Mouse (Mus musculus): Measurements from ENCODE around the gene Cdc5l. TPM values are rescaled to one million over a fixed set of nuclear protein-coding genes. Genes with fewer than 3 reads are reported as not detected.
"Not testable (repeated sequence)": the region's sequence is repeated elsewhere in the genome, so short reads cannot be mapped to it uniquely, and the experiment has no call there.

Cdc5l gene
- total RNA-seq (2014; fragmentation: Nextera tagmentation) (64.4 and 65.7 TPM in 2 replicates), total RNA-seq (2017) (115 and 138 TPM in 2 replicates)

DNA sequence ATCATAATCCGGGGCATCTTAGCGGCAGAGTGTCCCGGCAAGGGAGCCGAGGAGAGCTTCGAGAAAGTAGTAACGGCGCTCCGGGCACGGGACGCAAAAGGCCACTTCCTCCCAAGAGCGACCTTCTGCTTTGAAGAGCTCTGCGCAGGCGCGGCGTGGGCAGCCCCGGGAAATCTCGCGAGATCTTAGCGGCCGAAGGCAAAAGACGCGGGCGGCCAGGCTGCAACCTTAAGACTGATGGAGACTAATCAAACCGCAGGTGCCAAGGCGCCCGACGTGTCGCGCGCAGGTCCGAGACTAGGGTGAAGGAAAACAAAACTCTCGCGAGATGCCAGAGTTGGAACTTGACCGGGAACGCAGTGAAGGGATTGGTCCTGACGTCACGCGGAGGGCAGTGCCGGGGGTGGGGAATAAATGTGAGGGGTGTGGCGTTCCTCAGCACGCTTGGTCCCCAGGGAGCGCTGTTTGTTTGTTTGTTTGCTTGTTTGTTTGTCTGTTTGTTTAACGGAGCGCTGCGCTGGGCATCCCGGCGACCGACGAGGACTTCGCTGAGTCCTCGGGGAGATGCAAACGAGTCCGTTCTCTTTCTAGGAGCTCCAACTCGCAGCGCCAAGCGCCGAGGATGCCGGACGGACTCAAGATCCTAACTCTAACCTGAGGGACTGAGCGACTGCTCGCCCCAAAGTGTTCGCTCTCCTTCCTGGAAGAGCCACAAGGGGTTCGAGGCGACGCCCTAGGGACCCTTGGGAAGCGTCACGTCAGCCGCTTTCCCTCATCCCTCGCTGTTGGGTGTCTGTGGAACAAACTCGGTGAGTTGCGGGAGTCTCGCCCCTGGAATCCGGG lies at the start of gene Cdc5l:
Gene Cdc5l (minus strand): TSS at position 319 of the 843 bp plus-strand sequence.
- peak; percentile 97 for ATAC-seq (replicated peaks; ENCODE audit: low FRiP score, low TSS enrichment, poor library complexity, severe bottlenecking)

DNA sequence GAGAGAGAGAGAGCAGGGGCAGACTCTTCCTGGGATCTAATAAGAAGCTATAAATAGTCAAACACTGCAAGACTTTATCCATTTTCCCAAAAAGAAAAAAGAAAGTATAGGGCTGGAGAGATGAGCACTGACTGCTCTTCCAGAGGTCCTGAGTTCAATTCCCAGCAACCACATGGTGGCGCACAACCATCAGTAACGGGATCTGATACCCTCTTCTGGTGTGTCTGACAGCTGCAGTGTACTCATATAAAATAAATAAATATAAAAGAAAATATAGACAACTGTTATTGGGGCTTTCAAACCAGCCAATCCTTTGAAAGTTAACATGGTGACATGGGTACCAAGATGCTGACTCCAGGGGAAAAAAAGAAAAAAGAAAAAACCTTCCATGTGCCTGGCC lies 46.9 kb upstream of the Cdc5l start:
- no peak for ATAC-seq (replicated peaks; ENCODE audit: low FRiP score, low TSS enrichment, poor library complexity, severe bottlenecking)

DNA sequence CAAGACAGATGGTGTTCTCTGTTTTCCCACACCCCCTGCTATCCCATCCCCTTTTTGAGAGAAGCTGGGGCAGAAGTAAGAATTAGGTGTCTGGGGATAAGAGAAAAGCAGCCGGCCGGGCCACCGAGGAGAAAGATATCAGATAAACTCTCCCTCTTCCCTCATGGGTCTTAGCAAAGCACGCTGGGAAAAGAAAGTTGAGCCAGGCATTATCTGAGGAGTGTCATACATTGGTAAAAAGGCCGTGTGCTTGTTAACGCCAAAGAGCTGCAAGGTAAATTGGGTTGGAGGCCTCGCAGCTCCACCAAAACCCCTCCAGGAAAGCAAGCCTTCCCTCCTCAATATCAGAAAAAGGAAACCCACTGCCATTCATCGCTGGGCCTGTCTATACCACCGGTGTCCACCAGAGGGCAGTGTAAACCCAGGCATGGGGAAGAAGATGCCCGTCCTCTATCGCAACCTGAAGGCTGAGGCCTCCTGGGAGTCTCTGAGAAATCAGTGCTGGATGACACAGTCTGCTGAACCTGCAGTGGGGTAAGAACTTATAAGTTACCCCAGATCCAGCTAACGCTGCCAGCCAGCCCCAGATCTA lies 44.8 kb upstream of the Cdc5l start:
- ATAC-seq (replicated peaks; ENCODE audit: low FRiP score, low TSS enrichment, poor library complexity, severe bottlenecking), result peak; percentile 69

DNA sequence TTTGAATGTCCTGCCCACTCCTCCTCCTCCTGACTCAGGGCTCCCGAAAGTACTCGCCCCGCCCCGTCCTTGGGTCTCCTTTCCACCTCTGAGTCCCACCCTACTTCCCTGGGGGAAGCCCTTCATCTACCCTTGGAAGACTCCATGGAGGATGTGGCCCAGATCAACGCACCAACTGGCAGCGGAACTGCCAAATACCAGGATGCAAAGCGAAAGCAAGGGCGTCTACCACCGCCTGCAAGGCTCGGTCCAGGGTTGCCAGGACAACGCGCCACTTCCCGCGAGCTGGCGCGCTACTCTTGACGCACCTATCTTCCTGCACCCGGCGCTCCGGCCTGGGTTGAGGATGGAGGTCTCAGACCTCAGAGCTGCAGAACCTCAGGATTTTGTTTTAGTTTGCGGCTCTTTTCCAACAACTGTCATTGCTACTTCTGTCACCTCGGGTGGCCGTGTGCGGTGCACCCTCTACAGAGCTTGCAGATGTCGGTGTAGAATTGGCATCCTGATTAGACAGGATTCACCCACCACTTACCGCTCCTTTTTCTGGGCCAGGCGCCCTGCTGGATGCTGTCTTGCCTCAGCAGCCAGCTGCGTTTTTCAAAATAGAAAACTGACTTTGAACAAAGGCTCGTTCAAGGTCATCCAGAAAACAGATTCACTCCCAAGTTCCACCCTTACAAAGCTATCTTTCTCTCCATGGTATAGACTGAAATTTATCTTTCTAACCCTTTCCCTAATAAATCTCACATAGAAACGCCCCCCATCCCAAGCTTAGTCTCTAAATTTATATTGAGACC lies 41.3 kb upstream of the Cdc5l start, which contains the start of gene Spats1:
Gene Spats1 (minus strand): TSS at position 747 of the 797 bp plus-strand sequence.
- peak; percentile 65 for ATAC-seq (replicated peaks; ENCODE audit: low FRiP score, low TSS enrichment, poor library complexity, severe bottlenecking)

DNA sequence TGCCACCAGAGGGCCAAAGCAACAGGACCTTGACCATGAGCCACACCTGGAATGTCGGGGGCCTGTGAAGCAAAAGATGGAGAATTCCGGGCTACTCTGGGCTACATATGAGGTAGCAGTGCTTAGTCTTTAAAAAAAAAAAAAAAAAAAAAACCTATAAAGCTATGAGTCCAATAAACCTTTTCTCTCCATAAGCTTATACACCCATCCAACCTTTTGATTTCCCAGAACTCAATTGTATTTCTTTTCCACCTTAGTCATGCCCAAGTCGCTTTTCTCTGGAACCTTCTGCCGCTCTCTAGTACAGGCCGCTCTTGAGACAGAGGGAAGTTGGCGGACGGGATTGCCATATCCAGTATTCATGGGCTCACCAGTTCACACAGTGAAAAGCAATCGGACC lies 40.6 kb upstream of the Cdc5l start:
- ATAC-seq (replicated peaks; ENCODE audit: low FRiP score, low TSS enrichment, poor library complexity, severe bottlenecking), result 0 out of 2 replicates have a peak, but pooled peaks have one; percentile 6

DNA sequence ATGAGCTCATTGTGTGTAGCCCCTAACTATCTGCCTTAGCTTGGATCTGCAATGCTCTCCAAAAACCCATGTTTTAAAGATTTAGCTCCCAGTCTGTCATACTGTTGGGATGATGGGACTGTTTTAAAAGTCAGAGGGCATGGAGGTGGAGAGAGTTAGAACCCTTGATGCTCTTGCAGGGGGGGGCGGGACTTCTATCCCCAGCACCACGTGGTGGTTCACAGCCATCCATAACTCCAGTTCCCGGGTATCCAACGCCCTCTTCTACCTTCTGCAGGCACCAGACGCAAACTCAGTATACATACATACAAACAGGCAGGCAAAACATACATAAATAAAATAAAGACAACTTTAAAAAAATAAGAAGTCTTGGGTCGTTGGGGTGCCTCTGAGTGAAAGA lies 40.1 kb upstream of the Cdc5l start:
- no peak for ATAC-seq (replicated peaks; ENCODE audit: low FRiP score, low TSS enrichment, poor library complexity, severe bottlenecking)

DNA sequence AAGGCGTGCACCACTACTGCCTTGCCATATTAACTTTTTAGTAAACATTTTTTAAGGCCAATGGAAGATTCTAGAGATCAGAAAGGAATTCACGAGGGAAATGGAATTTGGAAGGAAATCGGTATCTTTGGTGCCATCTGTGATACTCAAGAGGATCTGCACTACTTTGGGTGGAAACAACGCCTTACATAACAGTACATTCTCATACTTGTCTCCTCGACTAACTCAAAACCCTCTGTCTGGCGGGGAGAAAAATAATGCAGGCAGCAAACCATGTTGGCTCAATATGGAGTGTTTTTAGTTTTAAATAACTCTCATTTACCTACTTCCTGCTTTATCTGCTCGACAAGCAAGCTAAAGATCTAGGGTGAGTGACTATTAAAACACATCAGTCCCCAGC lies 37.2 kb upstream of the Cdc5l start:
- ATAC-seq (replicated peaks; ENCODE audit: low FRiP score, low TSS enrichment, poor library complexity, severe bottlenecking), result no peak

DNA sequence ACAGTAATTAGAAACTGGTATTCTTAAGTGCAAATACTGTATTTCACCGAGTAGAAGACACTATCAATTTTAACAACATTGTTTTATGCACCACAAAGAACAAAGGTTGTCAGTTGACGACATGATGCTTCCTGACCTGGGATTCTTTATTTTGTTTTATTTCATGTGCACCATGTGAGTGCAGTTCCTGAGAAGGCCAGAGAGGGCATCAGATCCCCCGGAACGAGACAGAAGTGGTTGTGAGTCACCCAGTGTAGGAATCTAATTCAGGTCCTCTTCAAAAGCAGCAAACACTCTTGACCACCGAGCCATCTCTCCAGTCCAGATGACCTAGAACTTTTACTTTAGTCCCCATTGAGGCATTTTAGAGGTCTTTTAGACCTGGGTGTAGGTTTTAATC lies 34.8 kb upstream of the Cdc5l start:
- no peak for ATAC-seq (replicated peaks; ENCODE audit: low FRiP score, low TSS enrichment, poor library complexity, severe bottlenecking)

DNA sequence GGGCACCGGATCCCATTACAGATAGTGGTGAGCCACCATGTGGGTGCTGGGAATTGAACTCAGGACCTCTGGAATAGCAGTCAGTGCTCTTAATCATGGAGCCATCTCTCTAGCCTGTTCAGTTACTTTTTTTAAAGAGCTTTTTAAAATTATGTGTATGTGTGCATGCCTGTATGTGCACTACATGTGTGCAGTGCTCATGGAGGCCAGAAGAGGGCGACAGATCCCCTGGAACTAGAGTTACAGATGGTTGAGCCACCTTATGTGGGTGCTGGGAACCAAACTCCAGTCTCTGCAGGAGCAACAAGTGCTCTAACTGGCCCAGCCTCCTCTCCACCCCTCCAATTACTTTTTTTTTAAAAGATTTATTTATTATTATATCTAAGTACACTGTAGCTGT lies 33.2 kb upstream of the Cdc5l start:
- no peak for ATAC-seq (replicated peaks; ENCODE audit: low FRiP score, low TSS enrichment, poor library complexity, severe bottlenecking)

DNA sequence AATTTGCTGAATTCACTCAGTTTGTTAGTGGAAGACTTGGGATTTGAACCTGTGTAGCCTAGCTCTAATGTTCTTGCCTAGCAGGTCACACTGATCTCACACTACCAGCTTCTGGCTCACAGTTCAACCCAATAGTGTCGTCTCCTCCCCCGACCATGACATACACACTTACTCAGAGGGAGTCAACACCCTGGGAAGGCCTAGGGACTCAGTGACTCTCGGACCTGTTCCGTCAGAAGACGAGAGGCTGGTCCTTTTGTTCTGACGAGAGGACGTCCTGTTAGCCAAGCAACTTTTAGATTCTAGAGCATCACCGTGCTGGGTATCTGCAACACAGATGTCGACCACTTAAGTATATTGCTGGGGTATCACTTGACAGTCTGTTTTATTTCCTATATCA lies 30.7 kb upstream of the Cdc5l start:
- ATAC-seq (replicated peaks; ENCODE audit: low FRiP score, low TSS enrichment, poor library complexity, severe bottlenecking), result no peak

DNA sequence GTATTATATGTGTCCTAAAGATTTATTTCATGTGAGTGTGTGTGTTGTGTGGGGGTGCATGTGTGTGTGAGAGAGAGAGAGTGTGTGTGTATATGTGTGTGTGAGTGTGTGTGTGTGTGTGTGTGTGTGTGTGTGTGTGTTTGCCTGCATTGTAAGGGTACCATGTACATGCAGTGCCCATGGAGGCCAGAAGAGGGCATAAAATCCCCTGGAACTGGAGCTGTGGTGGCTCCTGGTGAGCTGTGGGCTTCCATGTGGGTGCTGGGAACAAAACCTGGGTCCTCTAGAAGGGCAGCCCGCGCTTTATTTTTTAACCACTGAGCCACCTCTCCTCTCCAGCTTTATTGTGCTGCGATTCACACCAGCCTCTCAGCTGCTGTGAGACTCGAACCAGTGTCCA lies 29.0 kb upstream of the Cdc5l start:
- no peak for ATAC-seq (replicated peaks; ENCODE audit: low FRiP score, low TSS enrichment, poor library complexity, severe bottlenecking)

DNA sequence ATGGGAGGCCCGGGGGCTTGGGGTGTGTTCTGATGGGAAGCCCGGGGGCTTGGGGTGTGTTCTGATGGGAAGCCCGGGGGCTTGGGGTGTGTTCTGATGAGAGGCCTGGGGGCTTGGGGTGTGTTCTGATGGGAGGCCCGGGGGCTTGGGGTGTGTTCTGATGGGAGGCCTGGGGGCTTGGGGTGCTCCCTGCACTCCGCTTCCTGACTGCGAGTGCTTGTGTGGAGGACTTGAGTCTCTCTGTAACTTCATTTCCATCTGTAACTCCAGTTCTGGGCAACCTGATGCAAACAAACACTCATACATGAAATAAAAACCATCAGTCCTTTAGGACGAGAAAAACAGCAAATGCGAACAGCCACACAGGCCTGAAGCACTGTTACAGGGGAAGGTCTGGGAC lies 25.5 kb upstream of the Cdc5l start:
- no peak for ATAC-seq (replicated peaks; ENCODE audit: low FRiP score, low TSS enrichment, poor library complexity, severe bottlenecking)

DNA sequence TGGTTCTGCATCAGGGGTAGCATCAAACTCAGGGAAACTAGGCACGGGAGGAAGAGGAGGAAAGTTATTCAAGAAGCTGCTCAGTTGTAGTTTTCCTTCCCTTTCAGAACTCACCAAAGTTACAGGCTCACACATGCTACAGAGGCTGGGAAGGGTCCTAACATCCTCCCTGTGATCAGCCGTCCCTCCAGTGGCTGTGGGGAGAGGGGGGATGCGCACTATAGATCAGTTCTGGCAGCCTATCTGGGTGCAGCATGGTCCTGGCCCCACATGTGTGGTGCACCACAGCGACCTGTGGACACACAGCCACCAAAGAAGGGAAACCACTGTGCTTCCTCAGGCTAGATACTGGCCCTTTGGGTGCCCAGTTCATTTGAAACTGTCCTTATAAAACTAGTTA lies 25.0 kb upstream of the Cdc5l start:
- ATAC-seq (replicated peaks; ENCODE audit: low FRiP score, low TSS enrichment, poor library complexity, severe bottlenecking), result no peak

DNA sequence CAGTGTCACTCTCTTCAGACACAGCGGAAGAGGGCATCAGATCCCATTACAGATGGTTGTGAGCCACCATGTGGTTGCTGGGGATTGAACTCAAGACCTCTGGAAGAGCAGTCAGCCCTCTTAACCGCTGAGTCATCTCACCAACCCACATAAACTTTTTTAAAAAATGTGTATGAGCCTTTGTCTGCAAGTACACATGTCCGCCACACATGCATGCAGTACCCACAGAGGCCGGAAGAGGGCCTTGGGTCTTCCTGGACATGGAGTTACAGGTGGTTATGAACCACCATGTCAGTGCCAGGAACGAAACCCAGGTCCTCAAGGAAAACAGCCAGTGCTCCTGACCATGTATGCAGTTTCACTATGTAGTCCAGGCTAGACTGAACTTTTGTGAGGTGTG lies 23.9 kb upstream of the Cdc5l start:
- ATAC-seq (replicated peaks; ENCODE audit: low FRiP score, low TSS enrichment, poor library complexity, severe bottlenecking), result no peak

DNA sequence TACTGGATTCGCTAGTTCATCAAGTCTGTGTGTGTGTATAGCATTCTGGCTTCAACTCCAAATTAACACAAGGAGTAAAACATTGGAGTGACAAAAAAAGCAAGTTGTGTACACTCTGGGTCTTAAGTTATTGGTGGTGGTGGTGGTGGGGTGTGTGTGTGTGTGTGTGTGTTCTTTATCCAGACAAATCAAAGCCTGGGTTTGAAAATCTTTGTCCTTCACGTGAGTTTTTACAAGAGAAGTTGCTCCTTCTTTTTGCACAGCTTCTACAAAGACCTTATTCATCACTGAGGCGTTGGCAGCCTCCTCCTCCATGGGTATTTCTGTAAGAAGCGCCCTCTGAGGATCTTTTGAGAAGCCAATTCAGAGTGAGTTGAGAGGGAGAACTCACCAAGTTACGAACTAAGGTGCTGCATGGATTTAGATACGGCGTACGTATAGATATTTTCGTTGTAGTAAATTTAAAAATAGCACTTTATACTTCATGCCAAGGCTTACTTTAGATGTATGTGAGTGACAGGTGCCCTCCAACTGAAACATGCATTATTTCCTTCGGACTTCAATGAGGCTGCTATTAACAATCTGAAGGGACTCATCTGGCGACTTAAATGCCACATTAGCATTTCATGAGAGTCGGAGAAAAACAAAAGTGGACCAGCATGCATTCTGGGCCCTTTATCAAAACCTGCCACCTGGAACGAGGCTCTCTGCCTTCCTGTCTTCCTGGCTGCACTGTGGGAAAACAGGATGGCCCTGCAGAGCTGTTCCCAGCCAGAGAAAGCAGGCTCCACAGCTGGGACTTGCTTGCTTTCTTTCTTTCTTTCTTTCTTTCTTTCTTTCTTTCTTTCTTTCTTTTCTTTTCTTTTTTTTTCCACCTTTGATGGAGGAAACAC lies 23.0 kb upstream of the Cdc5l start:
- no peak for ATAC-seq (replicated peaks; ENCODE audit: low FRiP score, low TSS enrichment, poor library complexity, severe bottlenecking)

DNA sequence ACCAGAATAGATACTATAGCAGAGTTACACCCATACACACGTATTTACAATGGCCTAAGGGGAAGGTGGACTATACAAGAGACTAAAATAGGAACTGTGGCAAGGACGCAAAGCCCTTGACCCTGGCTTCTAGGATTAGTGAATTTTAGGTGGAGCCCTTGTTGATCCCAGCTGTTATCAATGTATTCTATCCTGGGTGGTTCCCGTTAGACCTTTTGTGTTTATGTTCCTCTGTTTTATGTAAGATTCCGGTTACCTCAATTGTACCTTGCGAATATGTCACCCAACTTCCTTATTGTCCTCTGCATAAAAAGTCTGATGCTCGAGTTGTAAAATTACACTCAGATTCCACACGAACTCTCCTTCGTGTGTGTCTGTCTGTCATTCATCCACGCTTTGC lies 22.2 kb upstream of the Cdc5l start:
- ATAC-seq (replicated peaks; ENCODE audit: low FRiP score, low TSS enrichment, poor library complexity, severe bottlenecking), result not testable (repeated sequence)

DNA sequence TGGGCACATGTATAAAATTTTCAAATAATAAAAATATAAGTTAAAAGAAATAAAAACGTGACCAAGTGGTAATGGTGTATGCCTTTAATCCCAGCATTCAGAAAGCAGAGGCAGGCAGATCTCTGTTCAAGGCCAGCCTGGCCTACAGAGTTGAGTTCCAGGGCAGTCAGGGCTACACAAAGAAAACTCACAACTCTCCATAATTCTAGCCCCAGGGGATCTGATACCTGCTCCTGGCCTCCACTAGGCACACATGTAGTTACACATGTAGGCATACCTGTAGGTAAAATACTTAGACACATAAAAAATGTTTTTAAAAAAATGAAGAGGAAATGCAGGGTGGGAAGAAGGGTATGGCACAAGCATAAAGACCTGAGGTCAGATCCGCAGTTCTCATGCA lies 21.3 kb upstream of the Cdc5l start:
- ATAC-seq (replicated peaks; ENCODE audit: low FRiP score, low TSS enrichment, poor library complexity, severe bottlenecking), result no peak

DNA sequence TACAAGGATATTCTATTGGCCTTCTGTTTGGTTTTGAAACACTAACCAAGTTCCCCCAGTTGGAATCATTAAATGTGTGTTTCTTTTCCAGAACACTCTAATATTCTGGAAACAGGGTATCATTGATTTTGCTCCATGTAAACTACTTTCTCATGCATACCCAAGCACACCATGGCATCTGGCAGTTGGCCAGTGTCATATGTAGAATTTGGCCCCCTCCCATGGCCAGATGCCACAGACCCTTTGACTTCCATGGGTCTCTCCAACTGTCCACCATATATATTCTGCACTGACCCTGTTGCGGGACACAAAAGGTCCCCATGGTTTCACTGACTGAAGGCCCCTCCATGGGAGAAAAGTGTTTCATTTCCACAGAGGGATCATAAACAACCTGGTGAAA lies 18.7 kb upstream of the Cdc5l start:
- no peak for ATAC-seq (replicated peaks; ENCODE audit: low FRiP score, low TSS enrichment, poor library complexity, severe bottlenecking)

DNA sequence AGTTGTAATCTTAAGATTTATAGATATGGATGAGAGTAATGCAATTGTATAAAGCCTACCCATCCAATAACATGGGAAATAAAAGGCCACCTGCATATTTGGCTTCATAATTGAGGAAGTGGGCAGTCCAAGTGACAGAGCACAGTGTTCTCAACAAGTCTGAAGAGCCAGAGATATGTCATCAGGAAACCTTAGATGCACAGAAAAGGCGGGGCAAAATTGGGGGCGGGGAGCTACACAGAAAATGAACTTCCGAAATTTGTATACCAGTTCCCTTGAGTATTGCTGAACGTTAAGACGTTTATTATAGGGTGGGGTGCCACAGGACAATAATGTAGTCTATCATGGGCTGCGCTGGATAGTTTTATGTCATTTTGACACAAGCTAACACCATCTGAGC lies 16.6 kb upstream of the Cdc5l start:
- ATAC-seq (replicated peaks; ENCODE audit: low FRiP score, low TSS enrichment, poor library complexity, severe bottlenecking), result no peak

Measured in megakaryocyte-erythroid progenitor cell, adult 5-6 weeks (primary cell).